Mouse (Mus musculus) adrenal gland, postnatal 14 days (tissue): ENCODE data around the gene Ethe1. TPM values are rescaled to one million over a fixed set of nuclear protein-coding genes. Genes with fewer than 3 reads are reported as not detected.

ENCODE experiments used
- total RNA-seq: library from RNA; stranded (reverse); gene quantifications from 2 replicates; pipeline ENCODE4 v1.2.3, GENCODE M21; 2021

Gene Ethe1
- total RNA-seq, 1 experiment from 2014 or later: 24.9 TPM

Other genes starting within 250 kb of the Ethe1 start
- gene Lypd5, start 238.3 kb upstream of the Ethe1 start, total RNA-seq: not detected in 2 replicates
- 4.9 and 7.3 TPM in 2 replicates for gene Kcnn4, start 217.3 kb upstream of the Ethe1 start, total RNA-seq
- 17.3 and 26.7 TPM in 2 replicates for gene Smg9, start 187.9 kb upstream of the Ethe1 start, total RNA-seq
- gene Irgc1, start 135.2 kb upstream of the Ethe1 start, total RNA-seq: not detected in 2 replicates
- gene Plaur, start 125.1 kb upstream of the Ethe1 start, total RNA-seq: 5.2 and 7.9 TPM in 2 replicates
- gene Cadm4, start 105.5 kb upstream of the Ethe1 start, total RNA-seq: 5.7 and 6.4 TPM in 2 replicates
- gene Zfp428, start 80.5 kb upstream of the Ethe1 start, total RNA-seq: 6.1 and 7.5 TPM in 2 replicates
- not detected in 2 replicates for gene AC161166.1, start 75.1 kb upstream of the Ethe1 start, total RNA-seq
- gene Irgq, start 56.9 kb upstream of the Ethe1 start, total RNA-seq: 18.9 and 20.4 TPM in 2 replicates
- gene Pinlyp, start 41.4 kb upstream of the Ethe1 start, total RNA-seq: not detected in 2 replicates
- gene Xrcc1, start 41.3 kb upstream of the Ethe1 start, total RNA-seq: 38.5 and 47.0 TPM in 2 replicates
- gene Zfp575, start 98 bp downstream of the Ethe1 start, total RNA-seq: 0.48 and 0.94 TPM in 2 replicates
- 3.2 and 4.3 TPM in 2 replicates for gene Phldb3, start 23.2 kb downstream of the Ethe1 start, total RNA-seq
- gene Lypd3, start 49.0 kb downstream of the Ethe1 start, total RNA-seq: 0.38 and 0.59 TPM in 2 replicates
- gene Tex101, start 89.1 kb downstream of the Ethe1 start, total RNA-seq: not detected in 2 replicates
- not detected in 2 replicates for gene BC049730, start 121.7 kb downstream of the Ethe1 start, total RNA-seq
- not detected in 2 replicates for gene Gm4763, start 139.4 kb downstream of the Ethe1 start, total RNA-seq
- gene Cd177, start 172.8 kb downstream of the Ethe1 start, total RNA-seq: 0.49 and 0.63 TPM in 2 replicates
- 0.93 TPM in 1 of 2 replicates, not detected in the other for gene Ceacam10, start 189.7 kb downstream of the Ethe1 start, total RNA-seq